In the genomic region with DNA sequence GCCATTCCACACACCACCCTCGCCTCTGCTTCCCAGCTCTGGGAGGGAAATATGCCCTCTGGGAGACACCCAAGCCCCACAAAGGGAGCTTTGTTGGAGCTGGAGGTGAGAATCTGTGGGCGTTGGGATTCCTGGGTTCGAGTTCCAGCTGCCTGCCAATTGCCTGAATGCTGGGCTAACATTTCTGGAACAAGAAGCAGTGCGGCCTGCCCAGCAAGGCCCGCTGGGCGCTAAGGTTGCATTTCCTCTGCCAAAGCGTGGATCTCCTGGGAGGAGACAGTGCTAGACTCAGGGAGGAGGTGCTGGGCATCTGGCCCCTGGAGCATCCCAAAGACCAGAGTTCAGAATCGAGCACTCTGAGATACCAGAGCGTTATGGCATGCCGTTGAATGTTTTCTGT, we compare ENCODE assay signal across 13 mouse cellular contexts. TPM values are rescaled to one million over a fixed set of nuclear protein-coding genes. Genes with fewer than 3 reads are reported as not detected.
A peak's percentile ranks its signal among the peaks of the same experiment; 100 is the strongest.
DNase-seq lines count a peak whose midpoint lies in the region; ATAC-seq lines count a peak whose summit lies in the region.
"Had no signal": no experiment of that assay in that cellular context is flagged by ENCODE, and none has a peak within 500 bp of the region (broad histone marks: within the 10 kb centered on the region; RNA-seq: fewer than 3 reads in every experiment).

No protein-coding gene starts in this region.

- peak; percentile 2 for DNase-seq in cerebellum, adult 11 months
- DNase-seq in cerebellum, postnatal 36 days = no peak
- no peak for DNase-seq in hindbrain, embryonic 10.5 days (ENCODE audit: low spot score)
- peak; percentile 30 to 36 for DNase-seq in right cerebral cortex, postnatal 10 days (ENCODE audit: low spot score in 2 of 2)
- DNase-seq in right cerebral cortex, postnatal 4 days = no peak
- peak; percentile 57 for DNase-seq in skeletal muscle tissue, adult 2 months (ENCODE audit: low read depth, low spot score)
- no peak for DNase-seq in urinary bladder, postnatal 14 days (ENCODE audit: low spot score)
- DNase-seq: heart, postnatal 4 days; kidney, postnatal 4 days had no signal

- peaks cover 68% of the 10 kb centered on the region for H3K4me1 ChIP-seq in hindbrain, embryonic 10.5 days (replicated peaks)
- peaks cover 19% of the 10 kb centered on the region for H3K4me1 ChIP-seq in hindbrain, embryonic 13.5 days (replicated peaks)

- 82% methylated on average over 10 of the region's 10 CpGs for WGBS in hindbrain, embryonic 10.5 days
- 85% methylated on average over 10 of the region's 10 CpGs for WGBS in hindbrain, embryonic 13.5 days

- no peaks in the 10 kb centered on the region for H3K27me3 ChIP-seq in hindbrain, embryonic 10.5 days (ENCODE audit: insufficient read depth, poor library complexity, severe bottlenecking)
- peaks cover 5% of the 10 kb centered on the region; the same call in 1 of the 2 replicates for H3K27me3 ChIP-seq in hindbrain, embryonic 13.5 days
- H3K27me3 ChIP-seq: forebrain, embryonic 12.5 days had no signal

- no peaks in the 10 kb centered on the region for H3K9me3 ChIP-seq in hindbrain, embryonic 10.5 days
- H3K9me3 ChIP-seq in hindbrain, embryonic 13.5 days = no peaks in the 10 kb centered on the region
- H3K9me3 ChIP-seq: forebrain, embryonic 12.5 days had no signal

- no peak overlapping the region for H3K4me3 ChIP-seq in hindbrain, embryonic 10.5 days
- no peak overlapping the region for H3K4me3 ChIP-seq in hindbrain, embryonic 13.5 days
- H3K4me3 ChIP-seq: forebrain, embryonic 12.5 days had no signal

- H3K4me2 ChIP-seq in hindbrain, embryonic 13.5 days = no peak overlapping the region
- H3K4me2 ChIP-seq: forebrain, embryonic 12.5 days had no signal

- H3K36me3 ChIP-seq in hindbrain, embryonic 10.5 days = peaks cover 9% of the 10 kb centered on the region; the same call in 1 of the 2 replicates
- H3K36me3 ChIP-seq in hindbrain, embryonic 13.5 days = no peaks in the 10 kb centered on the region
- H3K36me3 ChIP-seq: forebrain, embryonic 12.5 days had no signal

- no peak overlapping the region for H3K9ac ChIP-seq in hindbrain, embryonic 13.5 days
- H3K9ac ChIP-seq: forebrain, embryonic 12.5 days; liver, embryonic 14.5 days had no signal

- no peak for ATAC-seq in hindbrain, embryonic 13.5 days (ENCODE audit: low FRiP score)
- ATAC-seq: intestine, embryonic 16.5 days had no signal

- peak overlapping the region; percentile 19 for H3K27ac ChIP-seq in hindbrain, embryonic 10.5 days
- H3K27ac ChIP-seq in hindbrain, embryonic 13.5 days = no peak overlapping the region
- H3K27ac ChIP-seq: forebrain, embryonic 12.5 days; liver, embryonic 14.5 days had no signal

RNA-seq across cellular contexts. Expression of gene Tcf7l2, which starts 38.3 kb away (rescaled TPM):
- polyA plus RNA-seq in hindbrain, embryonic 10.5 days (2016; fragmentation: Nextera tagmentation; extraction: Ambion mirVana) = 58.6 and 61.0 TPM in 2 replicates
- 29.6 and 36.3 TPM in 2 replicates for polyA plus RNA-seq in hindbrain, embryonic 13.5 days (2015; fragmentation: Nextera tagmentation; extraction: Ambion mirVana)

Comparison
In these comparisons a context has a peak if more than half of its experiments do, and no peak if none do; other contexts are left out.
1. DNase-seq: peak in cerebellum, adult 11 months (single experiment), right cerebral cortex, postnatal 10 days (2 of 2) and skeletal muscle tissue, adult 2 months (single experiment); none in cerebellum, postnatal 36 days (0 of 2), hindbrain, embryonic 10.5 days (single experiment), right cerebral cortex, postnatal 4 days (single experiment) and urinary bladder, postnatal 14 days (single experiment).